Mouse (Mus musculus): ENCODE data around the gene Doc2b.

DNA sequence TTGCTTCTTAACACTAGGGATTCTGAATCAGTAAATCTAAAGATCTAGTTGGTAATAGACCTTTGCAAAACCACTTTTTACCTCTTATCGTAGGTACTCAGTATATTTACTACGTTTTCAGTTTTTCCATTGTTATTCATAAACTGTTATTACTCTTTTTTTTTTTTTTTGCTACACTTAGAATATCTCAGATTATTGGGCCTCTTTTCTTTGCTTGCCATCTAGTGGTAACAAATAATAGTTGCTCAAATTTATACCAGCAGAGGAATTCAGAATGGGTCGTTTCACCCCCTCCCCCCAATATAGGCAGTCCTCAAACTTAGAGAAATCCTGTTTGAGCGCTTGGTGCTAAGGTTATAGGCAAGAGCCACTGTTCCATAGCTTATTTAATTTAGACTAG, 44.8 kb downstream of the Doc2b start:
- TF ChIP-seq POLR2A (IDR thresholded peaks at IDR 0.05; ENCODE audit: borderline replicate concordance, extremely low read depth, insufficient read depth, insufficient read length, poor library complexity, severe bottlenecking), result no peak
- 0 out of 2 replicates have a peak, but pooled peaks have one; percentile 1 for TF ChIP-seq CTCF (IDR thresholded peaks at IDR 0.05; ENCODE audit: borderline replicate concordance, extremely low read depth, insufficient read depth, insufficient read length)
